Mouse (Mus musculus) left cerebral cortex, adult 9 months (tissue): ENCODE data around the gene Wbp1l.

Experiments used
- DNase-seq, 2 experiments: peaks; one replicate each; pipeline ENCODE4 v3.0.0; 2022; ENCODE audit warnings: low spot score in 2 of 2

The Wbp1l gene

GRCm38 (mm10) chr19:46701156-46701555, 102.3 kb downstream of the Wbp1l start:
- DNase-seq = no peak

- DNase-seq = no peak
These were observed 107.1 kb downstream of the Wbp1l start for GRCm38 (mm10) chr19:46705779-46706495.

GRCm38 (mm10) chr19:46706540-46707295, 107.8 kb downstream of the Wbp1l start:
- no peak for DNase-seq
